Mouse (Mus musculus): ENCODE data around the gene Ldah. TPM values are rescaled to one million over a fixed set of nuclear protein-coding genes. Genes with fewer than 3 reads are reported as not detected.

Gene Ldah
- polyA plus RNA-seq, 1 experiment from 2014 or later = 72.2 TPM

Other genes starting within 250 kb of the Ldah start
- 0.13 and 0.24 TPM in 2 replicates for gene Apob, start 230.5 kb upstream of the Ldah start, polyA plus RNA-seq (2016; fragmentation: Nextera tagmentation; extraction: Ambion mirVana)
- gene Gdf7, start 93.8 kb downstream of the Ldah start, polyA plus RNA-seq (2016; fragmentation: Nextera tagmentation; extraction: Ambion mirVana) = 1.8 and 2.5 TPM in 2 replicates
- gene Hs1bp3, start 105.3 kb downstream of the Ldah start, polyA plus RNA-seq (2016; fragmentation: Nextera tagmentation; extraction: Ambion mirVana) = 19.1 and 20.3 TPM in 2 replicates

Data from embryonic facial prominence, embryonic 12.5 days (tissue).